Mouse (Mus musculus): ENCODE data around the gene Eef1akmt4.

DNA sequence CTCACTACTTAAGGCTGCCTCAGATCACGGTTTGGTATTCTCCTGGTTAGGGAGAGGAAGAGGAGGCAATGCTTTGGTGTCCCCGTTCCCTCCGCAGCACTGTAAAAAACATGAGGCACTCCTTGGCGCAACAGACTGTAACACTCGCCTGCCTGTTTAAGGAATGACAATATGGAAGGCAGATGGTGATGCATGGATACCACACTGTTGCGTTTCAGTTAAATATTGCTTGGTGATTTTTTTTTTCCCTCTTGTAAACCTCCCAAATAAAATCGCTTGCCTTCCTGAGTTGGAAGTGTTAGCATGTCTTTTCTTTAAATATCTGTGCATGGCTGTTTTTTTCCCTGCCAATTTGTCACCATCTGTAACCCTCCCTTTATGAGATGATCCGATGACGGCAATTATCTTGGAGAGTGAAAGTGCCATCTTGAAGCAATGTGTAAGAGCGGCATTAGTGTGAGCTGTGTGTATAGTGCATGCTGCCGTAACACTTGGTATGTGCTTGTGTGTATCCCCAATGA, 17.5 kb downstream of the Eef1akmt4 start:
- TF ChIP-seq CTCF (IDR thresholded peaks at IDR 0.05; ENCODE audit: control insufficient read depth, insufficient read depth, low read length) (no peak), POLR2A (IDR thresholded peaks at IDR 0.05; ENCODE audit: borderline replicate concordance, control insufficient read depth, low read depth, low read length) (no peak)

All from bone marrow, adult 2 months (tissue).